In the genomic region with DNA sequence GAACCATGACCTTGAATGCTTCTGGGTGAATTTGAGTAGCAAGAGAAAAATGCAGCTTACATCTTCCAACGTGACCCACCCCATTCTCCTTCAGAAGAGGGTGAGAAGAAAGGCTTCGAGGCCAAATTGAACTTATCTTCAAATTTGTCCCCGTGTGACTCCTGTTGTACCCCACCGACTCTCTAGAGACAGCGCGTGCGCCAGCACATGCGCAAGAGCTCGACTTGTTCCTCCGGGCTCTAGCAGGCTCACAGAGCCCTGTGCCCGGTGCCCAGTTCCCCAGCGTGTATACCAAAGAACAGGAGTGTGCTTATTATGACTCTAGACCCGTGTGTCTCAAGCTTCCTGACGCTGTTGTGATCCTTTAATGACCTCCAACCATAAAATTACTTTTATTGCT, we compare ENCODE assay signal across 34 mouse cellular contexts. TPM values are rescaled to one million over a fixed set of nuclear protein-coding genes. Genes with fewer than 3 reads are reported as not detected.
A peak's percentile ranks its signal among the peaks of the same experiment; 100 is the strongest.
DNase-seq lines count a peak whose midpoint lies in the region; ATAC-seq and TF ChIP-seq lines count a peak whose summit lies in the region.
"Had no signal": no experiment of that assay in that cellular context is flagged by ENCODE, and none has a peak within 500 bp of the region (broad histone marks: within the 10 kb centered on the region; RNA-seq: fewer than 3 reads in every experiment).

No protein-coding gene starts in this region.

- no peaks in the 10 kb centered on the region for H3K4me1 ChIP-seq in forebrain, embryonic 13.5 days
- H3K4me1 ChIP-seq in forebrain, embryonic 16.5 days (replicated peaks; ENCODE audit: control insufficient read depth, insufficient read depth, low read length), result no peaks in the 10 kb centered on the region; the same call in 1 of the 2 replicates
- peaks cover 24% of the 10 kb centered on the region for H3K4me1 ChIP-seq in intestine, embryonic 15.5 days (replicated peaks)
- H3K4me1 ChIP-seq in intestine, postnatal 0 days (replicated peaks; ENCODE audit: control insufficient read depth, insufficient read depth, low read length), result no peaks in the 10 kb centered on the region
- H3K4me1 ChIP-seq: forebrain, embryonic 12.5 days had no signal

- no peak for TF ChIP-seq CTCF in intestine, postnatal 0 days (IDR thresholded peaks at IDR 0.05; ENCODE audit: low read depth)

- no peaks in the 10 kb centered on the region for H3K9me3 ChIP-seq in forebrain, embryonic 13.5 days (replicated peaks)
- no peaks in the 10 kb centered on the region for H3K9me3 ChIP-seq in forebrain, embryonic 16.5 days (ENCODE audit: control insufficient read depth, low read length)
- H3K9me3 ChIP-seq in intestine, embryonic 15.5 days, result no peaks in the 10 kb centered on the region
- no peaks in the 10 kb centered on the region for H3K9me3 ChIP-seq in intestine, postnatal 0 days (ENCODE audit: control insufficient read depth)
- H3K9me3 ChIP-seq: embryonic facial prominence, embryonic 13.5 days; forebrain, embryonic 12.5 days; heart, embryonic 13.5 days; hindbrain, embryonic 10.5 days; hindbrain, embryonic 13.5 days had no signal

- ATAC-seq in forebrain, embryonic 13.5 days, result no peak
- ATAC-seq in forebrain, embryonic 16.5 days, result no peak
- peak; percentile 34; the same call in 1 of the 2 replicates for ATAC-seq in intestine, embryonic 15.5 days
- ATAC-seq in intestine, postnatal 0 days, result no peak
- ATAC-seq: forebrain, postnatal 0 days; hindbrain, embryonic 16.5 days; Patski had no signal

- no peaks in the 10 kb centered on the region for H3K27me3 ChIP-seq in forebrain, embryonic 13.5 days
- no peaks in the 10 kb centered on the region for H3K27me3 ChIP-seq in forebrain, embryonic 16.5 days (replicated peaks; ENCODE audit: control insufficient read depth, insufficient read depth, low read length)
- no peaks in the 10 kb centered on the region for H3K27me3 ChIP-seq in intestine, embryonic 15.5 days (replicated peaks)
- H3K27me3 ChIP-seq in intestine, postnatal 0 days (replicated peaks; ENCODE audit: control insufficient read depth, insufficient read depth, low read length), result 0 out of 2 replicates have a peak, but pooled peaks cover 3% of the 10 kb centered on the region
- H3K27me3 ChIP-seq: CH12.LX; embryonic facial prominence, embryonic 13.5 days; heart, embryonic 13.5 days; Patski had no signal

- H3K9ac ChIP-seq in forebrain, embryonic 13.5 days, result 0 out of 2 replicates have a peak overlapping the region, but pooled peaks have one; percentile 21
- H3K9ac ChIP-seq in forebrain, embryonic 16.5 days (replicated peaks; ENCODE audit: low read depth, low read length), result no peak overlapping the region
- no peak overlapping the region for H3K9ac ChIP-seq in intestine, embryonic 15.5 days
- H3K9ac ChIP-seq in intestine, postnatal 0 days (ENCODE audit: low read depth, low read length), result no peak overlapping the region
- H3K9ac ChIP-seq: embryonic facial prominence, embryonic 13.5 days; forebrain, embryonic 12.5 days; forebrain, postnatal 0 days; heart, embryonic 13.5 days; hindbrain, embryonic 13.5 days had no signal

- DNase-seq in heart, adult 18-20 months, result peak; percentile 28 to 41
- DNase-seq in heart, adult 8-10 months (ENCODE audit: low spot score), result no peak
- DNase-seq in cerebellum, postnatal 25 days, result no peak
- DNase-seq: adrenal gland, postnatal 10 days; B cell, adult 2 months; cerebellum, adult 11-12 months; cerebellum, adult 8-10 months; cerebellum, postnatal 10 days; forebrain, postnatal 0 days; gastrocnemius, postnatal 10 days; heart, postnatal 36 days had no signal

- no peak overlapping the region for H3K4me2 ChIP-seq in forebrain, embryonic 13.5 days
- no peak overlapping the region for H3K4me2 ChIP-seq in forebrain, embryonic 16.5 days (ENCODE audit: low read length)
- no peak overlapping the region for H3K4me2 ChIP-seq in intestine, embryonic 15.5 days (replicated peaks)
- no peak overlapping the region for H3K4me2 ChIP-seq in intestine, postnatal 0 days (replicated peaks; ENCODE audit: low read depth)
- H3K4me2 ChIP-seq: embryonic facial prominence, embryonic 13.5 days; forebrain, embryonic 12.5 days; heart, embryonic 13.5 days; hindbrain, embryonic 13.5 days had no signal

- 90% methylated on average over 14 of the region's 14 CpGs for WGBS in forebrain, embryonic 13.5 days
- 89% methylated on average over 14 of the region's 14 CpGs for WGBS in forebrain, embryonic 16.5 days
- 74% methylated on average over 14 of the region's 14 CpGs for WGBS in intestine, embryonic 15.5 days
- WGBS in intestine, postnatal 0 days, result 65% methylated on average over 14 of the region's 14 CpGs

- no peaks in the 10 kb centered on the region for H3K36me3 ChIP-seq in forebrain, embryonic 13.5 days (ENCODE audit: poor library complexity, severe bottlenecking)
- H3K36me3 ChIP-seq in forebrain, embryonic 16.5 days (ENCODE audit: control insufficient read depth, insufficient read depth), result no peaks in the 10 kb centered on the region
- no peaks in the 10 kb centered on the region for H3K36me3 ChIP-seq in intestine, embryonic 15.5 days
- no peaks in the 10 kb centered on the region for H3K36me3 ChIP-seq in intestine, postnatal 0 days (ENCODE audit: control insufficient read depth, insufficient read depth)
- H3K36me3 ChIP-seq: embryonic facial prominence, embryonic 13.5 days; forebrain, embryonic 12.5 days; G1E; heart, embryonic 13.5 days; hindbrain, embryonic 10.5 days; hindbrain, embryonic 13.5 days had no signal

- no peak overlapping the region for H3K27ac ChIP-seq in forebrain, embryonic 13.5 days
- H3K27ac ChIP-seq in forebrain, embryonic 16.5 days (ENCODE audit: low read length), result no peak overlapping the region
- no peak overlapping the region for H3K27ac ChIP-seq in intestine, embryonic 15.5 days
- no peak overlapping the region for H3K27ac ChIP-seq in intestine, postnatal 0 days (ENCODE audit: low read depth, low read length)
- H3K27ac ChIP-seq: embryonic facial prominence, embryonic 13.5 days; forebrain, embryonic 12.5 days; hindbrain, embryonic 10.5 days; hindbrain, embryonic 13.5 days had no signal

- no peak overlapping the region for H3K4me3 ChIP-seq in forebrain, embryonic 13.5 days
- no peak overlapping the region for H3K4me3 ChIP-seq in forebrain, embryonic 16.5 days (replicated peaks; ENCODE audit: low read length)
- no peak overlapping the region for H3K4me3 ChIP-seq in intestine, embryonic 15.5 days (replicated peaks)
- no peak overlapping the region for H3K4me3 ChIP-seq in intestine, postnatal 0 days (ENCODE audit: low read depth, low read length)
- H3K4me3 ChIP-seq: embryonic facial prominence, embryonic 13.5 days; erythroblast, embryonic 14.5 days; forebrain, embryonic 12.5 days; heart, embryonic 13.5 days; hindbrain, embryonic 10.5 days; hindbrain, embryonic 13.5 days had no signal

RNA-seq across cellular contexts. Expression of gene Gm26897, which starts 59.0 kb away (rescaled TPM):
- polyA plus RNA-seq in forebrain, embryonic 13.5 days (2015; fragmentation: Nextera tagmentation; extraction: Ambion mirVana), result not detected in 2 replicates
- not detected in 2 replicates for polyA plus RNA-seq in forebrain, embryonic 16.5 days (2015; fragmentation: Nextera tagmentation; extraction: Ambion mirVana)
- total RNA-seq in heart, adult 18-20 months (2021), result not detected
- total RNA-seq in heart, adult 8-10 months (2022), result not detected
- not detected in 2 replicates for polyA plus RNA-seq in intestine, embryonic 15.5 days (2015; fragmentation: Nextera tagmentation; extraction: Ambion mirVana)
- polyA plus RNA-seq in intestine, postnatal 0 days (2015; fragmentation: Nextera tagmentation; extraction: Ambion mirVana), result not detected in 2 replicates
- total RNA-seq: adrenal gland, adult 18-20 months; adrenal gland, postnatal 10 days; CH12.LX; forebrain, postnatal 0 days; G1E; gastrocnemius, postnatal 10 days; gastrocnemius, postnatal 36 days; granulocyte monocyte progenitor cell, adult 5-6 weeks; heart, postnatal 36 days had no signal
- polyA plus RNA-seq: brain, embryonic 14.5 days; embryonic facial prominence, embryonic 13.5 days; erythroblast, embryonic 14.5 days; forebrain, embryonic 12.5 days; forebrain, postnatal 0 days; frontal cortex, adult 2 months; G1E; heart, embryonic 13.5 days; heart, embryonic 16.5 days; hindbrain, embryonic 10.5 days; hindbrain, embryonic 13.5 days; hindbrain, embryonic 16.5 days; intestine, embryonic 16.5 days; kidney, adult 2 months; kidney, embryonic 14.5 days; Patski had no signal

Comparison
In these comparisons a context has a peak if more than half of its experiments do, and no peak if none do; other contexts are left out.
1. DNase-seq: peak in heart, adult 18-20 months (2 of 2); none in heart, adult 8-10 months (single experiment) and cerebellum, postnatal 25 days (0 of 2).